In genomic region chr9:76013789-76014188, GRCm38 (mm10) we compare ENCODE assay signal across 28 mouse cellular contexts. TPM values are rescaled to one million over a fixed set of nuclear protein-coding genes. Genes with fewer than 3 reads are reported as not detected.
DNase-seq lines count a peak whose midpoint lies in the region; ATAC-seq and TF ChIP-seq lines count a peak whose summit lies in the region.
"Had no signal": no experiment of that assay in that cellular context is flagged by ENCODE, and none has a peak within 500 bp of the region (broad histone marks: within the 10 kb centered on the region; RNA-seq: fewer than 3 reads in every experiment).

No protein-coding gene starts in this region.

- TF ChIP-seq POLR2A in cerebellum, adult 2 months (IDR thresholded peaks at IDR 0.05; ENCODE audit: borderline replicate concordance, insufficient read depth, low read length): no peak

- 59% methylated on average over 6 of the region's 6 CpGs for WGBS in cerebellum, adult 2 months
- 51% methylated on average over 6 of the region's 6 CpGs for WGBS in liver, embryonic 12.5 days (ENCODE audit: insufficient replicate concordance)
- WGBS in liver, postnatal 0 days (ENCODE audit: insufficient replicate concordance): 55% methylated on average over 6 of the region's 6 CpGs
- WGBS in midbrain, postnatal 0 days: 81% methylated on average over 6 of the region's 6 CpGs
- WGBS in midbrain, embryonic 15.5 days: 80% methylated on average over 6 of the region's 6 CpGs

- no peak overlapping the region for H3K4me2 ChIP-seq in liver, embryonic 12.5 days
- no peak overlapping the region for H3K4me2 ChIP-seq in liver, postnatal 0 days (ENCODE audit: low read depth, low read length)
- H3K4me2 ChIP-seq in midbrain, postnatal 0 days (ENCODE audit: low read depth, low read length, poor library complexity, severe bottlenecking): no peak overlapping the region
- no peak overlapping the region for H3K4me2 ChIP-seq in midbrain, embryonic 15.5 days

- H3K9ac ChIP-seq in liver, embryonic 12.5 days: no peak overlapping the region
- no peak overlapping the region for H3K9ac ChIP-seq in liver, postnatal 0 days (replicated peaks)
- H3K9ac ChIP-seq in midbrain, postnatal 0 days (replicated peaks; ENCODE audit: low read length, poor library complexity, severe bottlenecking): no peak overlapping the region
- H3K9ac ChIP-seq in midbrain, embryonic 15.5 days: no peak overlapping the region
- H3K9ac ChIP-seq: limb, embryonic 15.5 days; stomach, embryonic 15.5 days had no signal

- TF ChIP-seq EP300 in liver, postnatal 0 days (IDR thresholded peaks at IDR 0.05; ENCODE audit: low read depth): no peak

- H3K36me3 ChIP-seq in liver, embryonic 12.5 days: no peaks in the 10 kb centered on the region
- no peaks in the 10 kb centered on the region for H3K36me3 ChIP-seq in liver, postnatal 0 days (replicated peaks; ENCODE audit: insufficient read depth, low read length)
- no peaks in the 10 kb centered on the region for H3K36me3 ChIP-seq in midbrain, postnatal 0 days (ENCODE audit: insufficient read depth, low read length)
- H3K36me3 ChIP-seq in midbrain, embryonic 15.5 days (replicated peaks): no peaks in the 10 kb centered on the region
- H3K36me3 ChIP-seq: forebrain, embryonic 12.5 days; heart, embryonic 13.5 days; limb, embryonic 15.5 days; midbrain, embryonic 10.5 days; neural tube, embryonic 15.5 days; stomach, embryonic 15.5 days had no signal

- peak in 1 of 2 experiments; percentile 29 for DNase-seq in cerebellum, adult 2 months
- DNase-seq in cerebellum, adult 8-10 months: no peak
- DNase-seq in liver, postnatal 0 days: no peak
- DNase-seq in midbrain, postnatal 0 days (ENCODE audit: low spot score): no peak
- DNase-seq: adrenal gland, postnatal 14 days; gastrocnemius, postnatal 10 days; heart, postnatal 10 days; kidney, adult 9 months; kidney, postnatal 10 days; layer of hippocampus, postnatal 36 days; left cerebral cortex, postnatal 4 days; lung, postnatal 14 days; retina, postnatal 1 day; right cerebral cortex, postnatal 14 days had no signal

- H3K9me3 ChIP-seq in liver, embryonic 12.5 days (replicated peaks): no peaks in the 10 kb centered on the region
- H3K9me3 ChIP-seq in liver, postnatal 0 days (ENCODE audit: low read length): no peaks in the 10 kb centered on the region
- no peaks in the 10 kb centered on the region for H3K9me3 ChIP-seq in midbrain, postnatal 0 days (ENCODE audit: low read length)
- no peaks in the 10 kb centered on the region for H3K9me3 ChIP-seq in midbrain, embryonic 15.5 days
- H3K9me3 ChIP-seq: forebrain, embryonic 12.5 days; heart, embryonic 13.5 days; limb, embryonic 15.5 days; midbrain, embryonic 10.5 days; neural tube, embryonic 15.5 days; stomach, embryonic 15.5 days had no signal

- no peaks in the 10 kb centered on the region for H3K27me3 ChIP-seq in cerebellum, adult 2 months (ENCODE audit: control insufficient read depth, insufficient read depth, low read length)
- H3K27me3 ChIP-seq in liver, embryonic 12.5 days (replicated peaks): no peaks in the 10 kb centered on the region
- H3K27me3 ChIP-seq in liver, postnatal 0 days (ENCODE audit: insufficient read depth, low read length): no peaks in the 10 kb centered on the region
- no peaks in the 10 kb centered on the region for H3K27me3 ChIP-seq in midbrain, postnatal 0 days (ENCODE audit: insufficient read depth, low read length)
- H3K27me3 ChIP-seq in midbrain, embryonic 15.5 days (replicated peaks): no peaks in the 10 kb centered on the region
- H3K27me3 ChIP-seq: heart, embryonic 13.5 days; limb, embryonic 15.5 days; neural tube, embryonic 15.5 days; stomach, embryonic 15.5 days had no signal

- H3K27ac ChIP-seq in cerebellum, adult 2 months (ENCODE audit: insufficient read depth, low read length): peak overlapping the region; percentile 12; the same call in 1 of the 2 replicates
- no peak overlapping the region for H3K27ac ChIP-seq in liver, embryonic 12.5 days
- no peak overlapping the region for H3K27ac ChIP-seq in liver, postnatal 0 days (ENCODE audit: low read depth)
- H3K27ac ChIP-seq in midbrain, postnatal 0 days (ENCODE audit: low read depth, low read length): no peak overlapping the region; the same call in 1 of the 2 replicates
- H3K27ac ChIP-seq in midbrain, embryonic 15.5 days: no peak overlapping the region
- H3K27ac ChIP-seq: heart, embryonic 13.5 days; limb, embryonic 15.5 days had no signal

- no peak for TF ChIP-seq CTCF in cerebellum, adult 2 months (IDR thresholded peaks at IDR 0.05; ENCODE audit: borderline replicate concordance, insufficient read depth, low read depth, low read length)
- no peak for TF ChIP-seq CTCF in liver, postnatal 0 days (IDR thresholded peaks at IDR 0.05; ENCODE audit: low read depth)
- TF ChIP-seq CTCF in midbrain, postnatal 0 days (IDR thresholded peaks at IDR 0.05): peak; percentile 29

- no peak overlapping the region for H3K4me3 ChIP-seq in cerebellum, adult 2 months (replicated peaks; ENCODE audit: insufficient read depth, low read depth, low read length)
- no peak overlapping the region for H3K4me3 ChIP-seq in liver, embryonic 12.5 days
- no peak overlapping the region for H3K4me3 ChIP-seq in liver, postnatal 0 days (ENCODE audit: low read depth, low read length)
- H3K4me3 ChIP-seq in midbrain, postnatal 0 days (ENCODE audit: low read depth, low read length): no peak overlapping the region
- no peak overlapping the region for H3K4me3 ChIP-seq in midbrain, embryonic 15.5 days

- peaks cover 9% of the 10 kb centered on the region; the same call in 1 of the 2 replicates for H3K4me1 ChIP-seq in cerebellum, adult 2 months (ENCODE audit: control insufficient read depth, insufficient read depth, low read length)
- H3K4me1 ChIP-seq in liver, embryonic 12.5 days: peaks cover 20% of the 10 kb centered on the region
- H3K4me1 ChIP-seq in liver, postnatal 0 days (ENCODE audit: insufficient read depth): peaks cover 8% of the 10 kb centered on the region; the same call in 1 of the 2 replicates
- 0 out of 2 replicates have a peak, but pooled peaks cover 6% of the 10 kb centered on the region for H3K4me1 ChIP-seq in midbrain, postnatal 0 days (ENCODE audit: insufficient read depth, low read length)
- H3K4me1 ChIP-seq in midbrain, embryonic 15.5 days: peaks cover 15% of the 10 kb centered on the region

- peak; percentile 58 for ATAC-seq in liver, embryonic 12.5 days
- no peak for ATAC-seq in liver, postnatal 0 days
- no peak for ATAC-seq in midbrain, postnatal 0 days (ENCODE audit: low FRiP score)
- ATAC-seq in midbrain, embryonic 15.5 days (replicated peaks): no peak
- no peak for ATAC-seq in erythroid progenitor cell, adult 5-6 weeks (replicated peaks; ENCODE audit: low FRiP score, poor library complexity, severe bottlenecking)
- ATAC-seq: intestine, postnatal 0 days had no signal

RNA-seq across cellular contexts. Expression of gene Hmgcll1, which starts 0.9 kb away (rescaled TPM):
- 16.3 and 16.5 TPM in 2 replicates for polyA plus RNA-seq in cerebellum, adult 2 months (2012; rRNA removed)
- 0.21 and 0.57 TPM in 2 replicates for polyA plus RNA-seq in liver, embryonic 12.5 days (2016; fragmentation: Nextera tagmentation; extraction: Ambion mirVana)
- 0.32 and 0.35 TPM in 2 replicates for polyA plus RNA-seq in liver, postnatal 0 days (2015; fragmentation: Nextera tagmentation; extraction: Ambion mirVana)
- total RNA-seq in midbrain, postnatal 0 days (2014; rRNA removed): 29.8 and 32.4 TPM in 2 replicates
- polyA plus RNA-seq in midbrain, postnatal 0 days (2015; fragmentation: Nextera tagmentation; extraction: Ambion mirVana): 16.8 and 18.9 TPM in 2 replicates
- 22.4 and 23.6 TPM in 2 replicates for polyA plus RNA-seq in midbrain, embryonic 15.5 days (2015; fragmentation: Nextera tagmentation; extraction: Ambion mirVana)
- 1.1 TPM in 1 of 2 replicates, not detected in the other for total RNA-seq in erythroid progenitor cell, adult 5-6 weeks (2015; ENCODE audit: low replicate concordance)
- 0.53 and 1.2 TPM in 2 replicates for total RNA-seq in erythroid progenitor cell, adult 5-6 weeks (2017; ENCODE audit: low replicate concordance)
- total RNA-seq: hematopoietic stem cell, adult 5-6 weeks; MEL; monocyte, adult 5-6 weeks had no signal
- polyA plus RNA-seq: erythroblast, embryonic 14.5 days had no signal

Comparison
In these comparisons a context has a peak if more than half of its experiments do, and no peak if none do; other contexts are left out.
1. RNA of gene Hmgcll1, which starts 0.9 kb away (polyA plus RNA-seq): 22.4 to 23.6 TPM in midbrain, embryonic 15.5 days, 16.8 to 18.9 TPM in midbrain, postnatal 0 days and 16.3 to 16.5 TPM in cerebellum, adult 2 months; 0.32 to 0.35 TPM in liver, postnatal 0 days and 0.21 to 0.57 TPM in liver, embryonic 12.5 days; every median in the first group is over 10 times any median in the second.